Mouse (Mus musculus) left cerebral cortex, postnatal 10 days (tissue): Measurements from ENCODE around the gene Src. TPM values are rescaled to one million over a fixed set of nuclear protein-coding genes. Genes with fewer than 3 reads are reported as not detected.

ENCODE experiments used
- DNase-seq, 2 experiments: peaks; one replicate each; pipeline ENCODE4 v3.0.0; 2021 to 2022; ENCODE audit warnings: low spot score in 2 of 2, mixed read lengths in 1 of 2; ENCODE audit errors: extremely low spot score in 1 of 2
- intact Hi-C: fragments of 180-260 bp; cut with DNase I; formaldehyde crosslinking; loops from one replicate; pipeline ENCODE4 v1.15.1; 2025
- total RNA-seq, 2 experiments: library from RNA; stranded (reverse); gene quantifications; 2 replicates each; pipeline ENCODE4 v1.2.3; 2021

The Src gene
- total RNA-seq, 2 experiments from 2014 or later, result 83.6 to 84.2 TPM

DNA sequence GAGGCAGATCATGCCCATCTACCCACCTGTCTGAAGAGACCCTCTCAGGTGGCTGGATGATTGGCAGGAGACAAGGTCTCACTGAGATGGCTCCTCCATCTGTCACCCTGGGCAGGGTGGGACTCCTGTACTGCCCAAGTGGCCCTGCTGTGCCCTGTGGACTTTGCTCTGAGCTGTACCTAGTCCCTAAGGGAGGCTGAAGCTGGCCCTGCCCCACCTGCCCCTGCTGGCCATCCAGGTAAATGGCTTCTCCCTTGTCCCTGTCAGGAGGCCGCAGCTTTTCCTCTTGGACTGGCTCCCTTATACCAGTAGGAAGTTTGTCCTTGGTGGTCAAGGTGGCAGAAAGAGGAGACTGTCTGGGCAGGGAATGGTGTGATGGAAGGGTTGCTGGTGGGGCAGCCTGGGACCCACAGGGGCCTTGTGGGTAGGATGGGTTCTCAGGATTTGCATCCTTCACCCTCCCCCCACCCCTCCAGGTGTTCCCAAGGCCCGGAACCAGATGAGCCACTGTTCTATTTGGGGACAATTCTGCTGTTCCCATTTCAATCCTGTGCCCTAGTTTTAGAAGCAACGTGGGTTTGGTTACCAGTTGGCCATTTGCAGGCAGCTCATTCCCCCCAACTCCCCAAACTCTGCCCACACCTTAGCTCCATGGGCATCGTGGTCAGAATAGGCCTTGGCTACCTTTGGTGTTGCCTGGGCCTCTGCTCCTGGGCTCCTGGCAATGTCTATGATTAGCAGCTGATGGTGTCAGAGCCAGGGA is 12.6 kb downstream of the Src start:
- intact Hi-C loops, result no loop called here
- DNase-seq, result peak in 1 of 2 experiments; percentile 38

GRCm38 (mm10) chr2:157431912-157432311 is 13.7 kb downstream of the Src start:
- intact Hi-C loops, result no loop called here
- no peak for DNase-seq

DNA sequence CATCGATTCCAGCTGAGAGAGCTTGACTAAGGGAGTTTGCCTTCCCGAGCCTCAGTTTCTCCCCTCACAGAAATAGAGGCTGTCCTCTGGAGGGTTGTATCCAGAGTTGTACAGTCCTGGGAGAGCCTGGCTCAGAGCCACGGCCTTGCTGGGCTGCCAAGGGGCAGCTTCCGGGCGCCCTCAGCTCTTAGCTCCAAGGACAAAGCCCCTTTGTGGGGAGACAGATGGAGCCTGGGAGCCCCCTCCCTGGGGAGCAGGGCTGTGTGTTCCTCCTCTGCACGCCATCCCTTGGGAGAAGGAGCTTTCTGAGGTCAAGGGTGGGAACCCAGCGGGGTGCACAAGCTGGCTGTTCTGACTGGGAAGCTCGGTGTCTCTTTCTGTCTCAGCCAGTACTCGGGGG is 14.2 kb downstream of the Src start:
- intact Hi-C loops, result no loop called here
- peak; percentile 63 to 82 for DNase-seq

DNA sequence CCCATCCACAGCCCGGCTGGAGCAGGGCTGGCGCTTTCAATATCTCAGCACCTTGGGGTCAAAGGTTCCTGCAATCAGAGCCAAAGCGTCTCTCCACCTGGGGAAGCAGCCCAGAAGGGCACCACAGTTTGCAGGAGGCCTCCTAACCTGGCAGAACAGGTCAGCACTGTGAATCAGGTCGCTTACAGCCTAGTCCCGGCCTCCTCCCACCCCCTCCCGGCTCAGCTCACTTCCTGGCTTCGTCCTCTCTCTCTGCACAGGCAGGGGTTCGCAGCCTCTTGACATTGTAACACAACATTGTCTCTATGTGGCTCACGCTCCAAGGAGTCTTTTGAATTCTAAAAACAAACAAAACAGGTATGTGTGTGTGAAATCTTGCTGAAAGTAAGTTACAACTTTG is 15.8 kb downstream of the Src start:
- no peak for DNase-seq
- intact Hi-C loops, result no loop called here

GRCm38 (mm10) chr2:157434497-157434896 is 16.3 kb downstream of the Src start:
- intact Hi-C loops, result no loop called here
- peak in 1 of 2 experiments; percentile 78 for DNase-seq

GRCm38 (mm10) chr2:157436496-157436895 is 18.3 kb downstream of the Src start:
- peak in 1 of 2 experiments; percentile 53 for DNase-seq
- intact Hi-C loops, result no loop called here

- peak in 1 of 2 experiments; percentile 18 for DNase-seq
- intact Hi-C loops, result no loop called here
These were observed 18.9 kb downstream of the Src start for GRCm38 (mm10) chr2:157437123-157437522.

DNA sequence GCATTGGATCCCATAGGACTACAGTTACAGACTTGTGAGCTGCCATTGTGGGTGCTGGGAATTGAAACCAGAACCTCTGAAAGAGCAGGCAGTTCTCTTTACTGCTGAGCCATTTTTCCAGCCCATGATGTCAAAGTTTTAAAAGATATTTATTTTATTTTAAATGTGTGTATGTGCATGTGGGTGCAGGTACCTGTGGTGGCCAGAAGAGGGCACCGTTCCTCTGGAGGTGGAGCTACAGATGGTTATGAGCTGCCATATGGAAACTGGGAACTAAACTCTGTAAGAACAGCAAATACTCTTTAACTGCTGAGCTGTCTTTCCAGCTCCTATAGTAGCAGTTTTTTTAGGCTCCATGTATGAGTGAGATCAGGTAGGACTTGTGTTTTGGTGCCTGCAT is 23.1 kb downstream of the Src start:
- DNase-seq, result no peak
- intact Hi-C loops, result no loop called here

DNA sequence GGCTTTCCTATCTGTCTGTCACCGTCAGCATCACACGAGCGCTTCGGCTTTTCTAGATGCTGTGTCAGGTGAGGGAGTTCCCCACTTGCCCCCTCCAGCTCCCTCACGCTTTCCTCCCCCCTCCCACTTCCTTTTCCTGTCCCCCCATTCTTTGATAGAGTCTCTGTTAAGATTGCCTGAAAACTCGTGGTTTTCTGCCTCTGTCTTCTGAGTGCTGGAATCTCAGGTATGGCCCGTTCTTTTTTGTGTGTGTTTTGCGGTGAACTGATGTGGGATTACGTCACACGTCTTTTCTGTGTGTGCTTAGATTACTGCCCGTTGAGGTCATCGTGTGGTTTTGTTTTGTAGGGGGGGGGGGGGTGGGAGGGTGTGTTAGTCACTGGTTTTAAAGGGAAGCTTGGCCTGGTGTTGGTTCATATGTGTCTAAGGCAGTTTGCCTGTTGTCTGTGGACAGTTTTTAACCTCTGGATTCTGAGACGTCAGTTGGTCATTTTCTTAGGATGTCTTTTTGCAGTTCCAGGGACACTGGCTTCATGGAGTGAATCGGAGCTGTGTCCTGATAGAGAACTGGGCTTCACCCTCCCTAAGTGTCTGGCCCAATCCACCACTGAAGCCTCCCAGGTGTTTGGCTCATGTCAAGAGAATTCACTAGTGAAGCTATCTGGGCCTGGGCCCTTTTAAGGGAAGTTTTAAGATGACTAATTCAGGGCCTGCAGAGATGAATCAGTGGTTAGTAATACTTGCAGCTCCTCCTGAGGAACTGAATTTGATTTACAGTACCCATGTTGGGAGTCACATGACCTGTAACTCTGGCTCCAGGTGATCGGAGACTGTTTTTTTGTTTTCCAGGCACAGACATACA is 29.3 kb downstream of the Src start:
- no peak for DNase-seq
- intact Hi-C loops, result no loop called here

DNA sequence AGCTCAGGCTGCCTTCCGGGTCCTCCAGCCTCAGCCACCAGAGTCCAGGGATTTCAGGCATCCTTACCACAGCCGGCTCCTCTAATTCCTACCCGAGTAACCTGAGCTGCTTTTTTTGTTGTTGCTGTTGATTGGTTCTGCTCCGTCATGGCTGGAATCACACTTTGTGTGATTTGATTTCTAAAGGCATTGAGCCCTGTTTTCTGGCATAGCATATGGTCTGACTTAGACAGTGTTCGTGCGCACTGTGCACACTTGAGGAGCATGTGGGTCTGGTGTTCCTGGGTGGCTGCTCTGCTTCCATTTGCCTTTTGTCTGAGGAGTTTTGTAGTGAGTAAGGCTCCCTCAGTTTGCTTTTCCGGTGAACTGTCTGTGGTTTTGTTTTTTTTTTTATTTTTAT is 30.1 kb downstream of the Src start:
- intact Hi-C loops, result no loop called here
- no peak for DNase-seq

GRCm38 (mm10) chr2:157450905-157451304 is 32.7 kb downstream of the Src start:
- no peak for DNase-seq
- intact Hi-C loops, result no loop called here

GRCm38 (mm10) chr2:157451372-157452040 is 33.3 kb downstream of the Src start:
- intact Hi-C loops, result no loop called here
- no peak for DNase-seq

DNA sequence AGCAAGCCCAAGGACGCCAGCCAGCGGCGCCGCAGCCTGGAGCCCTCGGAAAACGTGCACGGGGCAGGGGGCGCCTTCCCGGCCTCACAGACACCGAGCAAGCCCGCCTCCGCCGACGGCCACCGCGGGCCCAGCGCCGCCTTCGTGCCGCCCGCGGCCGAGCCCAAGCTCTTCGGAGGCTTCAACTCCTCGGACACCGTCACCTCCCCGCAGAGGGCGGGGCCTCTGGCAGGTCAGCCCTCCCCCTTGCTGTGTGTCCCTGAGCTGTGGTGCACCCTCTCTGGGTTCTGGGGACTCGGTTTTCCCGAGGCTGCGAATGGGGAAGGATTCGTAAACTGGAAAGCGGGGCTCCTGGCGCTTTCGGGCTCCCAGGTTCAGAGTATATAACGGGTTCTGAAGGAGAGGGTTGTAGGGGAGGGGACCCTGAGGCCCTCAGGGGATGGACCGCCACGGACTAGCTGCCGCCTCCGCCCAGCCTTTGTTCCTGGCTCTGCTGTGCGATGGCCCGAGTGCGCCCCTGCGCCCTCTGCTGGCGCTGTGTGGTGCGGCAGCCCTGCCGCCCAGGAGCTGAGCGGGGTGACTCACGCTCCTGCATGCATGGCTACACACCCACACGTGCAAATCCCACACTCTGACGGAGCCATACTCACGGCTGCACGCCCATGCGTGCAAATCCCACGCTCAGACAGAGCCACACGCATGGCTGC is 39.0 kb downstream of the Src start:
- intact Hi-C loops, result loop anchor here (1.0 to 5.0 kb wide), 2 partner anchors 115 to 170 kb away; no protein-coding TSS in a partner anchor
- DNase-seq, result peak; percentile 89 to 92

GRCm38 (mm10) chr2:157458472-157458871 is 40.2 kb downstream of the Src start:
- intact Hi-C loops, result loop anchor here (2.0 to 5.0 kb wide), 2 partner anchors 108 to 171 kb away; no protein-coding TSS in a partner anchor

GRCm38 (mm10) chr2:157459736-157460135 is 41.5 kb downstream of the Src start:
- DNase-seq, result no peak

More at GRCm38 (mm10) chr2:157458472-157458871, 40.2 kb downstream of the Src start:
- DNase-seq, result peak; percentile 71 to 87

DNA sequence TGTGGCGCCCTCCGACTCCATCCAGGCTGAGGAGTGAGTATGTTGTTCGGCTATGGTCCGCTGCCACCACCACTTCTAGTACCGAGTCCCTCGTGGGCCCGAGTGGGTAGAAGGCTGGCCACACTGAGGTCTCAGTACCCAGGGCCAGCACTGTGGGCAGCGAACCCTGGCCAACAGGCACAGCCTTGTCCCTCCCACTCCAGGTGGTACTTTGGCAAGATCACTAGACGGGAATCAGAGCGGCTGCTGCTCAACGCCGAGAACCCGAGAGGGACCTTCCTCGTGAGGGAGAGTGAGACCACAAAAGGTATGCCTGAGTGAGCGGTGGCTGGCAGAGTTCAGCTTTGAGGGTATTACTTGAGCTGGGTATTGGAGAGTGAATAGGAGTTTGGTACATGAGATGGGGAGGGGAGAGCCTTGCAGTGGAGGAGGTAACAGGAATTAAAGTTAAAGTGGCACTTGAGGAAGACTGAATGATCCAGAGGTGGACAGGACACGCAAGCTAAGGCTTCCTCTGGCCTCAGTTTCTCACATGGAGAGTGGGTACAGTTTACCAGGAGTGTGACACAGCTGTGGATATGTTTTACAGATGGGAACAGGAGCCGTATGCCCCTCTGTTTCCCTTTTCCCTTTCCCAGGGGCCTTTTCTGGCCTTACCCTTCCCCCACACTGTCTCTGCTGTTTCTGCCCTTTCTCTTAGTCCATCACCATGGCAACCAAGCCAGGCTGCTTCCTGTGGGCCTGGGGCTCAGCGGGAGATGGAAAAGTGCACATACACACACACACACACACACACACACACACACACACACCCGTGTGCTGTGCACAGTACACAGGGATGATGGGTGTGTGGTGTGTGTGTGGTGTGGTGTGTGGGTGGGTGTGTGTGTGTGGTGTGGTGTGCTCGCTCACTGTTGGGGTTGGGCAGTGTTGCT is 44.8 kb downstream of the Src start:
- DNase-seq, result peak in 1 of 2 experiments; percentile 81
- intact Hi-C loops, result no loop called here

More at GRCm38 (mm10) chr2:157459736-157460135, 41.5 kb downstream of the Src start:
- intact Hi-C loops, result loop anchor here (2.0 to 5.0 kb wide), 2 partner anchors 107 to 172 kb away; no protein-coding TSS in a partner anchor

DNA sequence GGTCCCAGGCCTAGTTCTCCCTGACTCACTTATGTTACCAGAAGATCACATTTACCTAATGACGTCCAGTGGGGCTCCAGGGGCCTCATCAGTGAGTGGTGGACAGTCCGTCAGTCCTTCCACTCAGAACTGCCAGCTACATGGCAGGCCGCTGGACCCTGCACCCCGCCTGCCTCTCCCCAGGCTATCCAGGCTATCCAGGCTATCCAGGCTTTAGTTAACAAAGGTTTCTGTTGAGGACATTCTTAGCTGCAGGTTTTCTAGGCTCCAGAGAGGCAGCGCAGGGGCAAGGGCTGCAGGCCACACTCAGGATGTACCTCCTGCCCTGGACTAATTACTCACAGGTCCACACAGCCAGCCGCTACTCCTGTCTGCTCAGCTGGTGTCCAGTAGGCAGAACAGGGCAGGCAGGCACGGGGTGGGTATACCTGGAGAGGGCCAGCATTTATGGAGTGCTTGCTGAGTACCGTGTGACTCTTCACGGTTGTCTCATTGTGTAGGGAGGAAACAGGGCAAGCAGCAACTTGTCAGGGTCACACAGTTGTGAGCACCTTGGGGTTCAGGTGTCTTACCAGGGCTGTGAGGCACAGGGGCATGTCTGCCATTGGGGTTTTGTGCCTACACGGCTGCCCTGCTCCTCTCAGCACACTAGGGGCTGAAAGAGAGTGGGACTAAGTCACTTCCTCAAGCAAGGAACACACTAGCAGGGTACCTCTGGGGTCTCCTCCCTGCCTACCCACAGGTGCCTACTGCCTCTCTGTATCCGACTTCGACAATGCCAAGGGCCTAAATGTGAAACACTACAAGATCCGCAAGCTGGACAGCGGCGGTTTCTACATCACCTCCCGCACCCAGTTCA is 45.9 kb downstream of the Src start:
- intact Hi-C loops, result no loop called here
- no peak for DNase-seq
